Mouse (Mus musculus) thymus, adult 2 months (tissue): ENCODE results near the gene Pla2g1b.

Experiments used
- CTCF ChIP-seq: fragments of 200-500 bp; IDR thresholded peaks from 2 replicates; pipeline ENCODE4 v1.5.1; 2012; ENCODE audit warnings: mild to moderate bottlenecking, control low read depth, low read length, moderate library complexity, borderline replicate concordance; ENCODE audit not compliant: control insufficient read depth, poor library complexity, insufficient read depth; ENCODE audit errors: extremely low read depth
- POLR2A ChIP-seq: fragments of 200-500 bp; IDR thresholded peaks from 2 replicates; pipeline ENCODE4 v1.6.1; 2012; ENCODE audit warnings: mild to moderate bottlenecking, low read length, control low read depth, moderate library complexity; ENCODE audit not compliant: control insufficient read depth, poor library complexity, insufficient read depth; ENCODE audit errors: extremely low read depth

DNA sequence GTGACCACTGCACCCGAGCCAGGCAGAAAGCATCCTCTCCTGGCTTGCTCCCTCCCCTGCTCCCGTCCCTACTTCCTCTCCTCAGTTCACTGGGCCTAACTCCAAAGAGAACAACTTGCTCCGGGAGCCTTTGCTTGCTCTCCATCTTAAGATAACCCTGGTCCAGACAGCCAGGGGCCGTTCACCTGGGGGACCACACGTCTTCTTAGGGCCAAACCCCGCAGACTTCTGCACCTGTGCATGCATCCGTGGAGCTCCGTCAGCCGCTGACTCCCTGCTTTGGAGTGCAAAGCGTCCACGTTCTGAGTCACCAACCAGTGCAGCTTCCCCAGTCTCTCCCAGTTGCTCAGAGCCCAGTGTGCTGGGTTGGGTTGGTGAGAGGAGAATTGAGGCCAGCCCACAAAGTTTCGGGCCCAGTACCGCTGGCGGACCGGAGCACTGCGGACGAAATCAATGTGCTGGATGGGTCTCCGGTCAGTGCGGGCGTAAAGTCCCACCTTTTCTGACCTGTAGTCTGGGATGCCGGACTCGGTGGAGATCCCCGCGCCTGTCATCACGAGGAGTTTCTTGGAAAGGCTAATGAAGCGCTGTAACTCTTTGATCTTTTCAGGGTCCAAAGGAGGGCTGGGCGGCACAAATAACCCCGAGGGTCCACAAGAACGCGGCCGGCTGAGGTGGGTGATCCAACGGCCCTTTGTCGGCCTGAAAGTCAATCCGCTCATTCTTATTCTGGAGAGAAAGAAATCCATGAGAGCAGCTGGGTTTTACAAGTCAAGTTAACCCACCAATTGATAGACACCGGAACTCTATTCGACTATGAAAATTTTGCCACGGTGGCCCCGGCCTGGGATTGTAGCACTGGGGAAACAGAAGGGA, 16.6 kb downstream of the Pla2g1b start:
- no peak for TF ChIP-seq CTCF
- no peak for TF ChIP-seq POLR2A
